Mouse (Mus musculus) ES-E14 (cell line): ENCODE measurements at regions not wholly inside any gene's neighbourhood (a gene's known extent, or its start where the extent isn't known, plus 50 kb on each side); places are given as distances from the start of the nearest gene placed in this dataset.

Experiments used
- DNase-seq: peaks from one replicate; pipeline ENCODE4 v3.0.0-alpha.2; 2013; ENCODE audit warnings: low read depth, low spot score
- H3K27ac ChIP-seq: 2 replicates; pipeline ENCODE4 v1.5.1; 2012; ENCODE audit warnings: low read depth, mild to moderate bottlenecking, low read length, moderate library complexity, mixed read lengths; ENCODE audit not compliant: poor library complexity, insufficient read depth, severe bottlenecking
- H3K36me3 ChIP-seq: 2 replicates; pipeline ENCODE4 v1.6.1; 2012; ENCODE audit warnings: mild to moderate bottlenecking, low read length, moderate library complexity, mixed read lengths; ENCODE audit not compliant: control insufficient read depth, poor library complexity, insufficient read depth, severe bottlenecking
- H3K4me1 ChIP-seq, 2 experiments: fragments of 150-350 bp in 1 of 2; sonication (generic) in 1 of 2; 2 replicates each; pipeline ENCODE4 v1.6.1; 2012; ENCODE audit warnings: low read length in 2 of 2, mild to moderate bottlenecking in 1 of 2, mixed read lengths in 1 of 2; ENCODE audit not compliant: control insufficient read depth in 2 of 2, insufficient read depth in 2 of 2, poor library complexity in 1 of 2
- H3K4me3 ChIP-seq, 2 experiments: fragments of 150-350 bp in 1 of 2; sonication (generic) in 1 of 2; 2 replicates each; pipeline ENCODE4 v1.5.1; 2012; ENCODE audit warnings: low read length in 2 of 2, low read depth in 1 of 2, mild to moderate bottlenecking in 1 of 2, mixed read lengths in 1 of 2; ENCODE audit not compliant: insufficient read depth in 1 of 2, poor library complexity in 1 of 2, severe bottlenecking in 1 of 2
- H3K9ac ChIP-seq: 2 replicates; pipeline ENCODE4 v1.6.1; 2012; ENCODE audit warnings: low read depth, mild to moderate bottlenecking, low read length, mixed read lengths; ENCODE audit not compliant: poor library complexity, insufficient read depth, severe bottlenecking
- H3K9me3 ChIP-seq: fragments of 150-350 bp; sonication (generic); 2 replicates; pipeline ENCODE4 v1.6.1; 2012; ENCODE audit warnings: low read depth, mild to moderate bottlenecking, low read length; ENCODE audit not compliant: control insufficient read depth, insufficient read depth
- CHD2 ChIP-seq: IDR thresholded peaks from 2 replicates; pipeline ENCODE4 v1.6.1; 2014; ENCODE audit warnings: mild to moderate bottlenecking, low read depth, low read length, inconsistent platforms
- HCFC1 ChIP-seq: IDR thresholded peaks from 2 replicates; pipeline ENCODE4 v1.6.1; 2012; ENCODE audit warnings: low read length, inconsistent platforms, borderline replicate concordance; ENCODE audit not compliant: insufficient read depth
- MAFK ChIP-seq: IDR thresholded peaks from 2 replicates; pipeline ENCODE4 v1.6.1; 2014; ENCODE audit warnings: mild to moderate bottlenecking, low read depth, low read length, inconsistent platforms; ENCODE audit not compliant: insufficient read depth
- ZC3H11A ChIP-seq: IDR thresholded peaks from 2 replicates; pipeline ENCODE4 v1.6.1; 2012; ENCODE audit warnings: low read depth, mild to moderate bottlenecking, inconsistent platforms, low read length, borderline replicate concordance
- ZNF384 ChIP-seq: IDR thresholded peaks from 2 replicates; pipeline ENCODE4 v1.6.1; 2012; ENCODE audit warnings: low read depth, low read length, inconsistent platforms
- in situ Hi-C, 2 experiments: fragments of 600-800 bp; cut with MboI; formaldehyde crosslinking; loops; one replicate each; pipeline ENCODE4 v1.15.1; 2025; ENCODE audit warnings: low sequenced_read_pairs in 2 of 2, inconsistent platforms in 1 of 2; ENCODE audit not compliant: unreplicated experiment in 2 of 2

DNA sequence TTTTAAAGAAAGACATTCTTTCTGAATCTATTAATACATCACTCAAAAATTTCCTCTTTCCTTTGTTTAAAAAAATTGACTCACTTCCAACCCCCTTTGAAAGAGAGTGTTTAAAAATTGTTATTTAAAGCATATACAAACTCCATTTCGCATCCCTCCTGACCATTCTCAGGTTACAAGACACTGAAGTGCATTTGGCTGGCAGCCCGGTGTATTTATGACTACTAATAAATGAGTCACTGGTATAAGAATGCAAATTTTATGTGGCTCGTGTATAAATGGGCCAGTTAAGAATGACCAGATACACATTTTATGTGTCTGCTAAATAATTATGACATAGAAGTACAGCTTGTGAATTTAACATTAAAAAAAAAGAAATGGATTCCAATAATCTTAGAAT, 138.8 kb upstream of the Rarb start:
- H3K9me3 ChIP-seq, result no peaks in the 10 kb centered on the region
- in situ Hi-C loops, result no loop called here
- no peak for DNase-seq

DNA sequence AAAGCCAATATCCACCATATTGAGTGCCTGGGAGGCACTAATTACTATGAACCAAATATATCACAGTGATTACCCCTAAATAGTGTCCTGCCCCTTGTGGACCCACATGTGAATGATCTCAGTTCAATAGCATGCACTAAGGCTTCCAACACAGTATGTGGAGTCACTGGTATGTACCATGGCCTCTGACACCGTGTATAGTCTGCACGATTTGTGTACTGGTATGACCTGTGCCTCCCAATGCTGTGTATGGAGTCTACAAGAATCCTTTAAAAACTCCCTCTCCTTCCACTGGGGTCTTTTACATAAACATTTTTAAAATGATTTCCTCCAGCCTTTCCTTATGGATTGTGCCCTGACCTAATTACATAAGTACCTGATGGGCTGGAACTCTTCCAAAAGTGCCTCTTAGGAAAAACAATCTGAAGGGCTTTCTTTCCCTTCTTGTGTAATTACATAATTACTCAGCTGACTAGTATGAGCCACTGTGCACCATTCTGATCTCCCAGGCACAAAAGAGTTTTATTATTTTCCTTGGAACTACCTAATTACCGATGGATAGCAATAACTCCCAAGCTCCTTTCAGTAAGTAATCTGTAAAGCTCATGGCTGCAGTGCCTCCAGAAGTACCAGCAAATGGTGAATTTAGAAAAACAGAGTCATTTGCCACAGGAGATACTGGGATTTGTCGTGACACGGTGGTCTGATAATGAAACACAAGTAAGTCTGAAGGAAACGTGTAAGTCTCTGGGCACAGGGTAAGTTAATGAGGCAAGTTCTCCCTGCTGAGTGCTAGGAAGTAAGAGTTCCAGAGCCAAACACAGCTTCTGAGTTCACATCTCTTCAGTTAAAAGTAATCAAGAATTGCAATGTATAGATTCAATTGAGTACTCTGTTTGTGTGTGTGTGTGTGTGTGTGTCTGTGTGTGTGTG, 135.8 kb upstream of the Rarb start:
- in situ Hi-C loops, result no loop called here
- no peaks in the 10 kb centered on the region for H3K4me1 ChIP-seq
- H3K9ac ChIP-seq, result no peak overlapping the region
- no peak overlapping the region for H3K4me3 ChIP-seq
- H3K36me3 ChIP-seq, result no peaks in the 10 kb centered on the region
- DNase-seq, result no peak
- H3K27ac ChIP-seq, result no peak overlapping the region
- TF ChIP-seq ZC3H11A, result no peak
- H3K9me3 ChIP-seq, result no peaks in the 10 kb centered on the region

More for the DNA sequence above, 138.8 kb upstream of the Rarb start:
- no peak overlapping the region for H3K9ac ChIP-seq
- H3K27ac ChIP-seq, result no peak overlapping the region
- H3K4me3 ChIP-seq, result no peak overlapping the region
- H3K4me1 ChIP-seq, result no peaks in the 10 kb centered on the region
- TF ChIP-seq CHD2 (no peak), HCFC1 (no peak), MAFK (no peak), ZNF384 (no peak), ZC3H11A (no peak)
- H3K36me3 ChIP-seq, result no peaks in the 10 kb centered on the region

DNA sequence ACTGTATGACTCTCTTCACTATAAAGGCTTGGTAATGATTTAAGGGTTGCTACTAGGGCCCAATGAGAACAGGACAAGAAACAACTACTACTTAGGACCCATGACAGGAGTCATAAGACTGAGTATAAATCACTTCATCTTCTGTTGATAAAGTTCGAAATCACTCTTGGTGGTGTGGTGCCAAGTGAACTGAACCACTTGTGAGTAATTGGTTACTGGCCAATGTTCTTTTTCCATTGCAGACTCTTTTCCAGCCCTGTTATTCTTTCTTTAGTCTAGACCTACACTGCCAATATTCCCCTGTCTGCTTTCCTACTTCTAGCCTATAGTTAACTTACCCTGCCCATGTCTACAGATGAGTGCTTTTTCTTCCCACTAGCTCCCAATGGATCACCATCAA, 129.8 kb upstream of the Rarb start:
- H3K4me3 ChIP-seq, result no peak overlapping the region
- H3K36me3 ChIP-seq, result no peaks in the 10 kb centered on the region
- TF ChIP-seq ZC3H11A (no peak), ZNF384 (no peak), MAFK (no peak), CHD2 (no peak), HCFC1 (no peak)
- no peaks in the 10 kb centered on the region for H3K4me1 ChIP-seq
- no peak for DNase-seq
- in situ Hi-C loops, result no loop called here
- H3K9ac ChIP-seq, result no peak overlapping the region
- H3K9me3 ChIP-seq, result no peaks in the 10 kb centered on the region
- no peak overlapping the region for H3K27ac ChIP-seq

DNA sequence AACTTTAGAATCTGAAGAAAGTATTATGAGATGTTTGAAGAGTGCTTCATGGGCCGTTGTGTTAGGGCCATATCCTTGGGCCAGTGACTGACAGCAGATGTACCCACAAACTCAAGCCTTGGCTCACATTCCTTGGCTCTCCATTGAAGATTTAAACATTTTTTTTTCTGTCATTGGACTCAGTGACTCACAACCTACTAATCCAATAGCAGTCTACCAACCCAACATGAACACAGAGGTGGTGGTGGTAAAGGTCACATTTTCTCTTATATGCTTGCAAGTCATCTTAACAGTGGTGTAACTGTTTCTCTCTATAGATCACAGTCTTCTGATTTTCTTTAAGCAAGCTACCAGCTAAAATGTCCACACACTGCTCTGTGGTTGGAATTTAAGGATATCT, 125.5 kb upstream of the Rarb start:
- Histone ChIP-seq H3K4me3 (no peak overlapping the region), H3K4me1 (no peaks in the 10 kb centered on the region), H3K9me3 (no peaks in the 10 kb centered on the region), H3K27ac (no peak overlapping the region), H3K9ac (no peak overlapping the region), H3K36me3 (no peaks in the 10 kb centered on the region)
- no peak for DNase-seq
- TF ChIP-seq ZNF384 (no peak), MAFK (no peak), CHD2 (no peak), ZC3H11A (no peak), HCFC1 (no peak)
- in situ Hi-C loops, result no loop called here

DNA sequence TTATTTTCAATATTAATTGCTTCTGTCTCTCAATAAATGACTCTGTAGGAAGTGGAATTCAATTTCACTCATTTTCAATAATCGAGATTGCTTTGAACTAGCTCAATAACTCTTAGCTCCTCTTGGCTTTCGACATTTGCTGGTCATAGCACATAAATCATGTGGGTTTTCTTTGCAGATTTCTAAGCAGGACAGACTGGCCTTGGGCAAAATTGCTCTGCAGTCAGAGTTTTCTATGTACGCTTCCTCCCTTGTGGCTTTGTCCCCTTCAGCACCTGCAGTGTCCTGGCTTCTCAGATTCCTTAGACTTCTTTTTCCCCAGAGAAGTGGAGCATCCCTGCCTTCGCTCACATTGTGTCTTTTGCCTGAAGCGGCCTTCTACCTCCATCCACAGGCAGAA, 124.6 kb upstream of the Rarb start:
- Histone ChIP-seq H3K27ac (no peak overlapping the region), H3K9me3 (no peaks in the 10 kb centered on the region), H3K4me1 (no peaks in the 10 kb centered on the region), H3K4me3 (no peak overlapping the region), H3K36me3 (no peaks in the 10 kb centered on the region), H3K9ac (no peak overlapping the region)
- in situ Hi-C loops, result no loop called here
- no peak for DNase-seq
- TF ChIP-seq ZC3H11A (no peak), ZNF384 (no peak), CHD2 (no peak), MAFK (no peak), HCFC1 (no peak)
